9 mouse cellular contexts compared by ENCODE assay signal in genomic region chr6:135445070-135445469, GRCm38 (mm10).
DNase-seq lines count a peak whose midpoint lies in the region; ATAC-seq and TF ChIP-seq lines count a peak whose summit lies in the region.
"Had no signal": no experiment of that assay in that cellular context is flagged by ENCODE, and none has a peak within 500 bp of the region (broad histone marks: within the 10 kb centered on the region; RNA-seq: fewer than 3 reads in every experiment).

No protein-coding gene starts in this region.

- H3K4me3 ChIP-seq in heart, embryonic 13.5 days = peak overlapping the region; percentile 12; the same call in 1 of the 2 replicates
- no peak overlapping the region for H3K4me3 ChIP-seq in bone marrow, adult 2 months (replicated peaks; ENCODE audit: control insufficient read depth, low read depth, low read length)
- no peak overlapping the region for H3K4me3 ChIP-seq in forebrain, postnatal 0 days (ENCODE audit: low read depth, low read length)
- no peak overlapping the region for H3K4me3 ChIP-seq in limb, embryonic 14.5 days (replicated peaks; ENCODE audit: low read length)
- H3K4me3 ChIP-seq in liver, embryonic 11.5 days (ENCODE audit: low read depth, low read length) = no peak overlapping the region
- H3K4me3 ChIP-seq: liver, embryonic 15.5 days had no signal

- peak overlapping the region; percentile 57 for H3K4me2 ChIP-seq in heart, embryonic 13.5 days
- peak overlapping the region; percentile 40 for H3K4me2 ChIP-seq in forebrain, postnatal 0 days (ENCODE audit: low read depth)
- peak overlapping the region; percentile 13 for H3K4me2 ChIP-seq in limb, embryonic 14.5 days (replicated peaks; ENCODE audit: low read depth, low read length, severe bottlenecking)
- H3K4me2 ChIP-seq in liver, embryonic 11.5 days = no peak overlapping the region
- H3K4me2 ChIP-seq: liver, embryonic 15.5 days had no signal

- peak; percentile 15; the same call in 1 of the 2 replicates for TF ChIP-seq CTCF in bone marrow, adult 2 months (IDR thresholded peaks at IDR 0.05; ENCODE audit: control insufficient read depth, insufficient read depth, low read length)
- TF ChIP-seq CTCF in forebrain, postnatal 0 days (IDR thresholded peaks at IDR 0.05; ENCODE audit: low read depth) = no peak

- H3K4me1 ChIP-seq in heart, embryonic 13.5 days = peaks cover 6% of the 10 kb centered on the region
- H3K4me1 ChIP-seq in bone marrow, adult 2 months (ENCODE audit: control insufficient read depth, insufficient read depth, low read length) = no peaks in the 10 kb centered on the region
- peaks cover 12% of the 10 kb centered on the region; the same call in 1 of the 2 replicates for H3K4me1 ChIP-seq in forebrain, postnatal 0 days (ENCODE audit: insufficient read depth)
- H3K4me1 ChIP-seq in limb, embryonic 14.5 days (ENCODE audit: control insufficient read depth, insufficient read depth, low read length) = peaks cover 14% of the 10 kb centered on the region
- no peaks in the 10 kb centered on the region; the same call in 1 of the 2 replicates for H3K4me1 ChIP-seq in liver, embryonic 11.5 days (replicated peaks; ENCODE audit: control insufficient read depth, insufficient read depth, low read length)
- H3K4me1 ChIP-seq: liver, embryonic 15.5 days had no signal

- no peak for DNase-seq in heart, postnatal 36 days
- no peak for DNase-seq in forebrain, postnatal 0 days
- DNase-seq in limb, embryonic 14.5 days (ENCODE audit: low spot score) = no peak
- no peak for DNase-seq in spleen, postnatal 14 days (ENCODE audit: low spot score in 2 of 2)
- no peak for DNase-seq in liver, embryonic 11.5 days (ENCODE audit: low spot score)
- DNase-seq in retina, postnatal 1 day = no peak

- H3K9me3 ChIP-seq in heart, embryonic 13.5 days = no peaks in the 10 kb centered on the region
- H3K9me3 ChIP-seq in forebrain, postnatal 0 days (ENCODE audit: low read length) = no peaks in the 10 kb centered on the region
- H3K9me3 ChIP-seq in limb, embryonic 14.5 days (ENCODE audit: control insufficient read depth, low read length) = no peaks in the 10 kb centered on the region
- no peaks in the 10 kb centered on the region for H3K9me3 ChIP-seq in liver, embryonic 11.5 days (ENCODE audit: control insufficient read depth, low read length)
- H3K9me3 ChIP-seq: liver, embryonic 15.5 days had no signal

- no peaks in the 10 kb centered on the region for H3K36me3 ChIP-seq in heart, embryonic 13.5 days
- H3K36me3 ChIP-seq in forebrain, postnatal 0 days (ENCODE audit: insufficient read depth) = no peaks in the 10 kb centered on the region
- no peaks in the 10 kb centered on the region for H3K36me3 ChIP-seq in limb, embryonic 14.5 days (ENCODE audit: control insufficient read depth, insufficient read depth, low read length)
- H3K36me3 ChIP-seq in liver, embryonic 11.5 days (ENCODE audit: control insufficient read depth, insufficient read depth, low read length) = no peaks in the 10 kb centered on the region
- H3K36me3 ChIP-seq: liver, embryonic 15.5 days had no signal

- intact Hi-C loops in heart, postnatal 36 days (cut with DNase I) = no loop called here

- no peak overlapping the region for H3K9ac ChIP-seq in heart, embryonic 13.5 days
- peak overlapping the region; percentile 45 for H3K9ac ChIP-seq in forebrain, postnatal 0 days
- no peak overlapping the region for H3K9ac ChIP-seq in limb, embryonic 14.5 days (ENCODE audit: low read depth, low read length, severe bottlenecking)
- no peak overlapping the region for H3K9ac ChIP-seq in liver, embryonic 11.5 days (ENCODE audit: low read depth, low read length)
- H3K9ac ChIP-seq: liver, embryonic 15.5 days had no signal

- WGBS in heart, embryonic 13.5 days = 45% methylated on average over 8 of the region's 8 CpGs
- 71% methylated on average over 8 of the region's 8 CpGs for WGBS in bone marrow, adult 2 months
- WGBS in forebrain, postnatal 0 days = 20% methylated on average over 8 of the region's 8 CpGs
- 32% methylated on average over 8 of the region's 8 CpGs for WGBS in limb, embryonic 14.5 days
- WGBS in liver, embryonic 11.5 days = 51% methylated on average over 8 of the region's 8 CpGs

- ATAC-seq in heart, embryonic 13.5 days (ENCODE audit: extremely low read depth, insufficient number of reproducible peaks, low FRiP score, low TSS enrichment) = no peak
- ATAC-seq in forebrain, postnatal 0 days = no peak; the same call in 1 of the 2 replicates
- no peak for ATAC-seq in limb, embryonic 14.5 days (ENCODE audit: low FRiP score, low read depth)
- no peak for ATAC-seq in liver, embryonic 11.5 days (replicated peaks; ENCODE audit: low FRiP score)

- H3K27ac ChIP-seq in heart, embryonic 13.5 days (replicated peaks) = no peak overlapping the region
- no peak overlapping the region for H3K27ac ChIP-seq in bone marrow, adult 2 months (ENCODE audit: control insufficient read depth, insufficient read depth, low read depth, low read length, poor library complexity)
- peak overlapping the region; percentile 79; the same call in 1 of the 2 replicates for H3K27ac ChIP-seq in forebrain, postnatal 0 days (ENCODE audit: low read depth, low read length)
- H3K27ac ChIP-seq in limb, embryonic 14.5 days (replicated peaks; ENCODE audit: low read depth, low read length) = no peak overlapping the region
- no peak overlapping the region for H3K27ac ChIP-seq in liver, embryonic 11.5 days (ENCODE audit: low read depth, low read length)
- H3K27ac ChIP-seq: liver, embryonic 15.5 days had no signal

- TF ChIP-seq POLR2A in bone marrow, adult 2 months (IDR thresholded peaks at IDR 0.05; ENCODE audit: borderline replicate concordance, control insufficient read depth, low read depth, low read length) = no peak
- TF ChIP-seq POLR2A in limb, embryonic 14.5 days (IDR thresholded peaks at IDR 0.05; ENCODE audit: borderline replicate concordance, extremely low read depth, insufficient read depth, insufficient read length) = no peak

- peaks cover 24% of the 10 kb centered on the region for H3K27me3 ChIP-seq in heart, embryonic 13.5 days (replicated peaks)
- H3K27me3 ChIP-seq in forebrain, postnatal 0 days (ENCODE audit: insufficient read depth, low read length) = no peaks in the 10 kb centered on the region
- H3K27me3 ChIP-seq in limb, embryonic 14.5 days (ENCODE audit: control insufficient read depth, insufficient read depth, low read length) = no peaks in the 10 kb centered on the region
- H3K27me3 ChIP-seq in liver, embryonic 11.5 days (replicated peaks; ENCODE audit: control insufficient read depth, insufficient read depth, low read length) = 0 out of 2 replicates have a peak, but pooled peaks cover 3% of the 10 kb centered on the region
- H3K27me3 ChIP-seq: liver, embryonic 15.5 days had no signal
